Mouse (Mus musculus) liver, adult 2 months (tissue): ENCODE results near the gene Pdzk1.

ENCODE experiments used
- CTCF ChIP-seq: fragments of 200-500 bp; IDR thresholded peaks from 2 replicates; pipeline ENCODE4 v1.5.1; 2011; ENCODE audit warnings: low read depth, low read length, control low read depth
- POLR2A ChIP-seq: fragments of 200-500 bp; IDR thresholded peaks from 2 replicates; pipeline ENCODE4 v1.6.1; 2011; ENCODE audit warnings: low read length, control low read depth; ENCODE audit not compliant: insufficient read depth; ENCODE audit errors: extremely low read depth

DNA sequence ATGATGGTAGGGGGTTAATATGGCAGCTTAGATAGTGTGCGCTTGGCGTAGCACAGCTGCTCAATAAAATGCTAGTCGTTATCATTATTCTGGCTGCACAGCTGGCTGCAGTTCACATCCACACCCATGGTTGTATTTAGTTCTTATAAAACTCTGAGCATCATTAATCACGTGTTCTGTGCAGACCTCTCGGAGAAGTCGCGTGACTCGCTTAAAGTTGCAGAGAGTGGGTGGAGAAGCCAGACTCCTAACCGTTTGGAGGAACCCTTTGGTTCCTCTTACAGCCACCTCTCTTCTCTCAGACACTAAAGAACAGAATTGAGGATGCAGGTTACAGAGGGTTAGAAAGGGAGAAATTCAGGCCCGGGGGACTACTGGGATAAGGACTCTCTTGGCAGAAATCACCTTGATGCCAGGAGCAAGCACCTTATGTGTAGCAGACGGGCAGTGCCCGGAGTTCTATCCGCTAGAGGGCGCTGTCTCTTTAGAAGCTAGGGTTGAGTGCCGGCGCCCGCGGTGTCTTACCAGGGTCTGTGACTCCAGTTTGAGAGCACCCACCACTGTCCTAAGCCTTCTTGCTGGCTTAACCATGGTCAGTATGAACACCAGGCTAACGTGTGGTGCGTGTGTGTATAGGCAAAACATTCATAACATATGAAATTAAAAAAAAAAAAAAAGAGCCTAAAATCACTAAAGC is 16.5 kb upstream of the Pdzk1 start:
- TF ChIP-seq CTCF (peak; percentile 86), POLR2A (no peak)
